Comparison of ENCODE assay signal across 24 mouse cellular contexts in the genomic region with DNA sequence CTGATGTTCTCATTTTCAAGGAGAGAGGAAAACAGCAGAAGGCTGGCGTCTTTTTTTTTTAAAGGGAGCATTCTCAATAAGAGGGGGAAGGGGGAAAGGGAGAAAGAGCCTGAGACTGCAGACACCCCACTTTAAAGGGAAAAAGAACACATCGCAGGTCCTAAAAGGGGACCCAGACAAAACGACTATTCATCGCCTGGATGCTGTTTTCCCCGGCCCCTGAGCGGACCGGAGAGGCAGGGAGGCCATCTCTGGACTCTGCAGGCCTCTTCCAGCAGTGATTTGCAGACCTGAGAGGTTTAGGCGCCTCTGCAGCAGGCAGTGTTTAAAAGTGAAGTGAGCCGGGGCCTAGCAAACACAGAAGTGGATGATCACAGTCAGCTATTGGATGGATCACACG. TPM values are rescaled to one million over a fixed set of nuclear protein-coding genes. Genes with fewer than 3 reads are reported as not detected.
DNase-seq lines count a peak whose midpoint lies in the region; ATAC-seq lines count a peak whose summit lies in the region.
"Had no signal": no experiment of that assay in that cellular context is flagged by ENCODE, and none has a peak within 500 bp of the region (broad histone marks: within the 10 kb centered on the region; RNA-seq: fewer than 3 reads in every experiment).

No protein-coding gene starts in this region.

- no peaks in the 10 kb centered on the region for H3K36me3 ChIP-seq in embryonic facial prominence, embryonic 11.5 days (replicated peaks; ENCODE audit: control insufficient read depth, insufficient read depth, low read depth, low read length)
- no peaks in the 10 kb centered on the region for H3K36me3 ChIP-seq in embryonic facial prominence, embryonic 10.5 days (replicated peaks)
- no peaks in the 10 kb centered on the region for H3K36me3 ChIP-seq in neural tube, embryonic 15.5 days
- no peaks in the 10 kb centered on the region for H3K36me3 ChIP-seq in midbrain, embryonic 14.5 days (ENCODE audit: control insufficient read depth, insufficient read depth, low read length)
- H3K36me3 ChIP-seq: G1E; hindbrain, embryonic 15.5 days; kidney, embryonic 15.5 days had no signal

- peak overlapping the region; percentile 13; the same call in 1 of the 2 replicates for H3K9ac ChIP-seq in embryonic facial prominence, embryonic 11.5 days (replicated peaks; ENCODE audit: low read length)
- no peak overlapping the region for H3K9ac ChIP-seq in neural tube, embryonic 15.5 days (replicated peaks)
- no peak overlapping the region for H3K9ac ChIP-seq in midbrain, embryonic 14.5 days (replicated peaks; ENCODE audit: low read length)
- H3K9ac ChIP-seq: hindbrain, embryonic 15.5 days; kidney, embryonic 15.5 days had no signal

- H3K27ac ChIP-seq in embryonic facial prominence, embryonic 11.5 days (replicated peaks; ENCODE audit: low read depth, low read length): no peak overlapping the region
- no peak overlapping the region; the same call in 1 of the 2 replicates for H3K27ac ChIP-seq in embryonic facial prominence, embryonic 10.5 days (replicated peaks)
- no peak overlapping the region for H3K27ac ChIP-seq in neural tube, embryonic 15.5 days (replicated peaks)
- H3K27ac ChIP-seq in midbrain, embryonic 14.5 days (replicated peaks; ENCODE audit: low read depth, low read length): peak overlapping the region; percentile 72
- H3K27ac ChIP-seq: hindbrain, embryonic 15.5 days; kidney, embryonic 15.5 days had no signal

- H3K9me3 ChIP-seq in embryonic facial prominence, embryonic 11.5 days (replicated peaks; ENCODE audit: control insufficient read depth, low read length): no peaks in the 10 kb centered on the region
- H3K9me3 ChIP-seq in embryonic facial prominence, embryonic 10.5 days: no peaks in the 10 kb centered on the region
- no peaks in the 10 kb centered on the region for H3K9me3 ChIP-seq in neural tube, embryonic 15.5 days (replicated peaks)
- no peaks in the 10 kb centered on the region for H3K9me3 ChIP-seq in midbrain, embryonic 14.5 days (ENCODE audit: control insufficient read depth, low read length)
- H3K9me3 ChIP-seq: hindbrain, embryonic 15.5 days; kidney, embryonic 15.5 days had no signal

- ATAC-seq in embryonic facial prominence, embryonic 11.5 days (replicated peaks; ENCODE audit: insufficient number of reproducible peaks, low FRiP score, low TSS enrichment, low read depth): no peak
- ATAC-seq in neural tube, embryonic 15.5 days (ENCODE audit: low FRiP score): no peak
- no peak for ATAC-seq in midbrain, embryonic 14.5 days (ENCODE audit: low FRiP score, low TSS enrichment)
- ATAC-seq: intestine, postnatal 0 days had no signal

- H3K4me1 ChIP-seq in embryonic facial prominence, embryonic 11.5 days (ENCODE audit: control insufficient read depth, insufficient read depth, low read length): peaks cover 8% of the 10 kb centered on the region
- H3K4me1 ChIP-seq in embryonic facial prominence, embryonic 10.5 days: peaks cover 81% of the 10 kb centered on the region
- peaks cover 26% of the 10 kb centered on the region for H3K4me1 ChIP-seq in neural tube, embryonic 15.5 days
- H3K4me1 ChIP-seq in midbrain, embryonic 14.5 days (ENCODE audit: control insufficient read depth, insufficient read depth, low read length): peaks cover 46% of the 10 kb centered on the region

- DNase-seq in embryonic facial prominence, embryonic 11.5 days (ENCODE audit: low spot score): no peak
- DNase-seq in embryonic facial prominence, embryonic 10.5 days (ENCODE audit: low spot score): no peak
- DNase-seq in neural tube, embryonic 10.5 days (ENCODE audit: extremely low spot score, low spot score): peak; percentile 52
- DNase-seq in midbrain, embryonic 14.5 days: peak; percentile 46
- DNase-seq in heart, postnatal 14 days: no peak
- DNase-seq in gastrocnemius, postnatal 4 days (ENCODE audit: low spot score in 2 of 2): no peak
- DNase-seq: adrenal gland, postnatal 14 days; cerebellum, adult 9-11 months; gastrocnemius, postnatal 36 days; lung, adult 2 months; lung, postnatal 36 days; spleen, adult 18-20 months; thymus, postnatal 36 days had no signal

- 12% methylated on average over 10 of the region's 10 CpGs for WGBS in embryonic facial prominence, embryonic 11.5 days
- WGBS in embryonic facial prominence, embryonic 10.5 days: 9% methylated on average over 10 of the region's 10 CpGs
- WGBS in neural tube, embryonic 15.5 days: 10% methylated on average over 10 of the region's 10 CpGs
- WGBS in midbrain, embryonic 14.5 days: 5% methylated on average over 10 of the region's 10 CpGs

- no peak overlapping the region for H3K4me3 ChIP-seq in embryonic facial prominence, embryonic 11.5 days (ENCODE audit: low read depth, low read length)
- H3K4me3 ChIP-seq in embryonic facial prominence, embryonic 10.5 days: no peak overlapping the region
- no peak overlapping the region for H3K4me3 ChIP-seq in neural tube, embryonic 15.5 days (replicated peaks)
- H3K4me3 ChIP-seq in midbrain, embryonic 14.5 days (replicated peaks; ENCODE audit: low read depth, low read length): no peak overlapping the region
- H3K4me3 ChIP-seq: hindbrain, embryonic 15.5 days; kidney, embryonic 15.5 days had no signal

- intact Hi-C loops in heart, postnatal 14 days (cut with DNase I): no loop called here

- H3K4me2 ChIP-seq in embryonic facial prominence, embryonic 11.5 days (ENCODE audit: low read depth, low read length): no peak overlapping the region
- no peak overlapping the region for H3K4me2 ChIP-seq in neural tube, embryonic 15.5 days
- 0 out of 2 replicates have a peak overlapping the region, but pooled peaks have one; percentile 27 for H3K4me2 ChIP-seq in midbrain, embryonic 14.5 days (ENCODE audit: low read length)
- H3K4me2 ChIP-seq: kidney, embryonic 15.5 days; liver, embryonic 11.5 days had no signal

- H3K27me3 ChIP-seq in embryonic facial prominence, embryonic 11.5 days (ENCODE audit: control insufficient read depth, insufficient read depth, low read length): peaks cover 48% of the 10 kb centered on the region
- peaks cover 98% of the 10 kb centered on the region for H3K27me3 ChIP-seq in embryonic facial prominence, embryonic 10.5 days (replicated peaks; ENCODE audit: low read depth, poor library complexity, severe bottlenecking)
- H3K27me3 ChIP-seq in neural tube, embryonic 15.5 days (replicated peaks): peaks cover 48% of the 10 kb centered on the region
- H3K27me3 ChIP-seq in midbrain, embryonic 14.5 days (ENCODE audit: control insufficient read depth, insufficient read depth, low read length): peaks cover 31% of the 10 kb centered on the region; the same call in 1 of the 2 replicates

RNA-seq across cellular contexts. Expression of gene Pax7, which starts 25.5 kb away (rescaled TPM):
- polyA plus RNA-seq in embryonic facial prominence, embryonic 11.5 days (2014; fragmentation: Nextera tagmentation; extraction: Ambion mirVana): 1.9 and 2.0 TPM in 2 replicates
- 1.5 and 2.6 TPM in 2 replicates for polyA plus RNA-seq in embryonic facial prominence, embryonic 10.5 days (2016; fragmentation: Nextera tagmentation; extraction: Ambion mirVana)
- polyA plus RNA-seq in neural tube, embryonic 15.5 days (2015; fragmentation: Nextera tagmentation; extraction: Ambion mirVana): 0.14 and 0.17 TPM in 2 replicates
- polyA plus RNA-seq in midbrain, embryonic 14.5 days (2014; fragmentation: Nextera tagmentation; extraction: Ambion mirVana): 9.1 and 9.2 TPM in 2 replicates
- not detected for total RNA-seq in heart, postnatal 14 days (2021)
- 10 to 100 TPM; 21.6 to 22.3 TPM for total RNA-seq in gastrocnemius, postnatal 4 days (2021)
- total RNA-seq: adrenal gland, postnatal 14 days; megakaryocyte-erythroid progenitor cell, adult 5-6 weeks had no signal
- polyA plus RNA-seq: cortical plate, adult 2 months; G1E; heart, embryonic 16.5 days; intestine, postnatal 0 days; large intestine, adult 2 months; stomach, embryonic 14.5 days had no signal

Comparison
In these comparisons a context has a peak if more than half of its experiments do, and no peak if none do; other contexts are left out.
1. DNase-seq: peak in neural tube, embryonic 10.5 days (single experiment) and midbrain, embryonic 14.5 days (single experiment); none in embryonic facial prominence, embryonic 11.5 days (single experiment), embryonic facial prominence, embryonic 10.5 days (single experiment), heart, postnatal 14 days (0 of 2) and gastrocnemius, postnatal 4 days (0 of 2).